Mouse (Mus musculus) splenic B cell, adult 2 months (primary cell): ENCODE measurements around the gene Olfr557.

Source experiments
- DNase-seq: peaks from one replicate; pipeline ENCODE4 v3.0.0-alpha.2; 2011; ENCODE audit warnings: low read depth, low spot score
- H3K27me3 ChIP-seq: 2 replicates; pipeline ENCODE4 v1.6.1; 2012; ENCODE audit warnings: mild to moderate bottlenecking, low read length, moderate library complexity, mixed read lengths; ENCODE audit not compliant: control insufficient read depth, poor library complexity, insufficient read depth, severe bottlenecking
- H3K36me3 ChIP-seq: 2 replicates; pipeline ENCODE4 v1.6.1; 2012; ENCODE audit warnings: mild to moderate bottlenecking, low read length, moderate library complexity, mixed read lengths; ENCODE audit not compliant: control insufficient read depth, poor library complexity, insufficient read depth, severe bottlenecking

Gene Olfr557

GRCm38 (mm10) chr7:102695358-102696125, at the start of gene Olfr557:
TSS of gene Olfr557 (plus strand) at chr7:102695910.
- no peaks in the 10 kb centered on the region for H3K36me3 ChIP-seq
- H3K27me3 ChIP-seq: no peaks in the 10 kb centered on the region
- DNase-seq: peak; percentile 71

- no peaks in the 10 kb centered on the region for H3K27me3 ChIP-seq
- no peak for DNase-seq
- no peaks in the 10 kb centered on the region for H3K36me3 ChIP-seq
Measured at GRCm38 (mm10) chr7:102658523-102658922, 37.2 kb upstream of the Olfr557 start, which contains the start of gene Olfr555. TSS of gene Olfr555 (plus strand) at chr7:102658823.

- Histone ChIP-seq H3K36me3 (no peaks in the 10 kb centered on the region), H3K27me3 (no peaks in the 10 kb centered on the region)
- no peak for DNase-seq
Measured at GRCm38 (mm10) chr7:102664599-102664998, 31.1 kb upstream of the Olfr557 start, which contains the start of gene Olfr556. TSS of gene Olfr556 (plus strand) at chr7:102664899.

GRCm38 (mm10) chr7:102665378-102665777, 30.3 kb upstream of the Olfr557 start:
- peak; percentile 11 for DNase-seq
- H3K36me3 ChIP-seq: no peaks in the 10 kb centered on the region
- H3K27me3 ChIP-seq: no peaks in the 10 kb centered on the region

GRCm38 (mm10) chr7:102676225-102676624, 19.5 kb upstream of the Olfr557 start:
- H3K36me3 ChIP-seq: peaks cover 1% of the 10 kb centered on the region; the same call in 1 of the 2 replicates
- no peak for DNase-seq
- H3K27me3 ChIP-seq: no peaks in the 10 kb centered on the region

GRCm38 (mm10) chr7:102681916-102682315, 13.8 kb upstream of the Olfr557 start:
- no peak for DNase-seq
- Histone ChIP-seq H3K27me3 (no peaks in the 10 kb centered on the region), H3K36me3 (peaks cover 1% of the 10 kb centered on the region; the same call in 1 of the 2 replicates)

- peak; percentile 90 for DNase-seq
- Histone ChIP-seq H3K36me3 (no peaks in the 10 kb centered on the region), H3K27me3 (no peaks in the 10 kb centered on the region)
Measured at GRCm38 (mm10) chr7:102686944-102687501, 8.7 kb upstream of the Olfr557 start, which contains the start of gene Trim68. TSS of gene Trim68 (minus strand) at chr7:102687327.

GRCm38 (mm10) chr7:102698461-102698860, 2.8 kb downstream of the Olfr557 start:
- Histone ChIP-seq H3K27me3 (no peaks in the 10 kb centered on the region), H3K36me3 (no peaks in the 10 kb centered on the region)
- DNase-seq: no peak

GRCm38 (mm10) chr7:102701915-102702314, 6.2 kb downstream of the Olfr557 start, which contains the start of gene Olfr558:
TSS of gene Olfr558 (plus strand) at chr7:102702215.
- Histone ChIP-seq H3K36me3 (no peaks in the 10 kb centered on the region), H3K27me3 (no peaks in the 10 kb centered on the region)
- no peak for DNase-seq

- no peaks in the 10 kb centered on the region for H3K27me3 ChIP-seq
- no peak for DNase-seq
- H3K36me3 ChIP-seq: no peaks in the 10 kb centered on the region
Measured at GRCm38 (mm10) chr7:102718970-102719369, 23.3 kb downstream of the Olfr557 start, which contains the start of gene Olfr33. TSS of gene Olfr33 (minus strand) at chr7:102719070.

- no peaks in the 10 kb centered on the region for H3K36me3 ChIP-seq
- no peak for DNase-seq
Measured at GRCm38 (mm10) chr7:102727391-102727790, 31.7 kb downstream of the Olfr557 start, which contains the start of gene Olfr559. TSS of gene Olfr559 (minus strand) at chr7:102727491.

GRCm38 (mm10) chr7:102733793-102734192, 38.1 kb downstream of the Olfr557 start:
- Histone ChIP-seq H3K36me3 (no peaks in the 10 kb centered on the region), H3K27me3 (no peaks in the 10 kb centered on the region)
- DNase-seq: no peak

More at GRCm38 (mm10) chr7:102727391-102727790, 31.7 kb downstream of the Olfr557 start, which contains the start of gene Olfr559:
- no peaks in the 10 kb centered on the region for H3K27me3 ChIP-seq

- no peaks in the 10 kb centered on the region for H3K36me3 ChIP-seq
- DNase-seq: no peak
- H3K27me3 ChIP-seq: no peaks in the 10 kb centered on the region
Measured at GRCm38 (mm10) chr7:102737705-102738104, 42.0 kb downstream of the Olfr557 start.
